8 mouse cellular contexts compared by ENCODE assay signal in genomic region chr2:173586118-173586968, GRCm38 (mm10). TPM values are rescaled to one million over a fixed set of nuclear protein-coding genes. Genes with fewer than 3 reads are reported as not detected.
DNase-seq lines count a peak whose midpoint lies in the region; ATAC-seq and TF ChIP-seq lines count a peak whose summit lies in the region.

No protein-coding gene starts in this region.

- H3K27ac ChIP-seq in embryonic facial prominence, embryonic 13.5 days = 0 out of 2 replicates have a peak overlapping the region, but pooled peaks have one; percentile 22
- H3K27ac ChIP-seq in heart, embryonic 11.5 days (ENCODE audit: low read depth, low read length) = no peak overlapping the region
- H3K27ac ChIP-seq in kidney, embryonic 14.5 days (ENCODE audit: low read depth, low read length) = peak overlapping the region; percentile 13; the same call in 1 of the 2 replicates
- no peak overlapping the region for H3K27ac ChIP-seq in liver, postnatal 0 days (ENCODE audit: low read depth)
- peak overlapping the region; percentile 4; the same call in 1 of the 2 replicates for H3K27ac ChIP-seq in neural tube, embryonic 12.5 days

- ATAC-seq in embryonic facial prominence, embryonic 13.5 days (ENCODE audit: insufficient number of reproducible peaks, insufficient read depth, low FRiP score, low TSS enrichment, low read depth) = no peak
- no peak for ATAC-seq in heart, embryonic 11.5 days (replicated peaks; ENCODE audit: insufficient number of reproducible peaks, low FRiP score, low TSS enrichment)
- ATAC-seq in kidney, embryonic 14.5 days (ENCODE audit: low FRiP score, low TSS enrichment) = 0 out of 2 replicates have a peak, but pooled peaks have one; percentile 48
- peak; percentile 74 for ATAC-seq in liver, postnatal 0 days
- 0 out of 2 replicates have a peak, but pooled peaks have one; percentile 14 for ATAC-seq in neural tube, embryonic 12.5 days (ENCODE audit: low FRiP score, low read depth)

- H3K36me3 ChIP-seq in embryonic facial prominence, embryonic 13.5 days = peaks cover 26% of the 10 kb centered on the region
- H3K36me3 ChIP-seq in heart, embryonic 11.5 days (ENCODE audit: control insufficient read depth, insufficient read depth, low read length) = 0 out of 2 replicates have a peak, but pooled peaks cover 2% of the 10 kb centered on the region
- H3K36me3 ChIP-seq in kidney, embryonic 14.5 days (ENCODE audit: control insufficient read depth, insufficient read depth, low read length) = 0 out of 2 replicates have a peak, but pooled peaks cover 2% of the 10 kb centered on the region
- H3K36me3 ChIP-seq in liver, postnatal 0 days (replicated peaks; ENCODE audit: insufficient read depth, low read length) = no peaks in the 10 kb centered on the region
- H3K36me3 ChIP-seq in neural tube, embryonic 12.5 days = peaks cover 4% of the 10 kb centered on the region; the same call in 1 of the 2 replicates

- H3K9ac ChIP-seq in embryonic facial prominence, embryonic 13.5 days = peak overlapping the region; percentile 58
- H3K9ac ChIP-seq in heart, embryonic 11.5 days (ENCODE audit: low read depth, low read length) = peak overlapping the region; percentile 46; the same call in 1 of the 2 replicates
- H3K9ac ChIP-seq in kidney, embryonic 14.5 days (ENCODE audit: low read depth, low read length) = peak overlapping the region; percentile 51
- no peak overlapping the region for H3K9ac ChIP-seq in liver, postnatal 0 days (replicated peaks)
- peak overlapping the region; percentile 54; the same call in 1 of the 2 replicates for H3K9ac ChIP-seq in neural tube, embryonic 12.5 days

- H3K4me3 ChIP-seq in embryonic facial prominence, embryonic 13.5 days = peak overlapping the region; percentile 44
- H3K4me3 ChIP-seq in heart, embryonic 11.5 days (ENCODE audit: low read depth, low read length) = peak overlapping the region; percentile 48
- peak overlapping the region; percentile 38 for H3K4me3 ChIP-seq in kidney, embryonic 14.5 days (ENCODE audit: low read length)
- peak overlapping the region; percentile 45 for H3K4me3 ChIP-seq in liver, postnatal 0 days (ENCODE audit: low read depth, low read length)
- H3K4me3 ChIP-seq in neural tube, embryonic 12.5 days = peak overlapping the region; percentile 36

- H3K4me2 ChIP-seq in embryonic facial prominence, embryonic 13.5 days = peak overlapping the region; percentile 74
- peak overlapping the region; percentile 78 for H3K4me2 ChIP-seq in heart, embryonic 11.5 days
- H3K4me2 ChIP-seq in kidney, embryonic 14.5 days (replicated peaks; ENCODE audit: low read depth, low read length) = peak overlapping the region; percentile 69
- peak overlapping the region; percentile 75 for H3K4me2 ChIP-seq in liver, postnatal 0 days (ENCODE audit: low read depth, low read length)
- H3K4me2 ChIP-seq in neural tube, embryonic 12.5 days (replicated peaks) = peak overlapping the region; percentile 74

- peaks cover 45% of the 10 kb centered on the region for H3K27me3 ChIP-seq in embryonic facial prominence, embryonic 13.5 days
- H3K27me3 ChIP-seq in heart, embryonic 11.5 days (ENCODE audit: control insufficient read depth, insufficient read depth, low read length) = peaks cover 24% of the 10 kb centered on the region
- peaks cover 16% of the 10 kb centered on the region; the same call in 1 of the 2 replicates for H3K27me3 ChIP-seq in kidney, embryonic 14.5 days (ENCODE audit: control insufficient read depth, insufficient read depth, low read length)
- peaks cover 36% of the 10 kb centered on the region for H3K27me3 ChIP-seq in liver, postnatal 0 days (ENCODE audit: insufficient read depth, low read length)
- peaks cover 17% of the 10 kb centered on the region; the same call in 1 of the 2 replicates for H3K27me3 ChIP-seq in neural tube, embryonic 12.5 days (replicated peaks)

- 0 out of 2 replicates have a peak, but pooled peaks cover 3% of the 10 kb centered on the region for H3K9me3 ChIP-seq in embryonic facial prominence, embryonic 13.5 days
- peaks cover 3% of the 10 kb centered on the region for H3K9me3 ChIP-seq in heart, embryonic 11.5 days (replicated peaks; ENCODE audit: control insufficient read depth, low read length)
- H3K9me3 ChIP-seq in kidney, embryonic 14.5 days (ENCODE audit: control insufficient read depth, low read length) = no peaks in the 10 kb centered on the region; the same call in 1 of the 2 replicates
- no peaks in the 10 kb centered on the region for H3K9me3 ChIP-seq in liver, postnatal 0 days (ENCODE audit: low read length)
- peaks cover 5% of the 10 kb centered on the region; the same call in 1 of the 2 replicates for H3K9me3 ChIP-seq in neural tube, embryonic 12.5 days

- peak; percentile 86 for TF ChIP-seq CTCF in liver, postnatal 0 days (IDR thresholded peaks at IDR 0.05; ENCODE audit: low read depth)

- TF ChIP-seq EP300 in liver, postnatal 0 days (IDR thresholded peaks at IDR 0.05; ENCODE audit: low read depth) = peak; percentile 89

- peaks cover 14% of the 10 kb centered on the region for H3K4me1 ChIP-seq in embryonic facial prominence, embryonic 13.5 days
- H3K4me1 ChIP-seq in heart, embryonic 11.5 days (ENCODE audit: control insufficient read depth, insufficient read depth, low read length) = no peaks in the 10 kb centered on the region
- H3K4me1 ChIP-seq in kidney, embryonic 14.5 days (ENCODE audit: control insufficient read depth, insufficient read depth, low read length) = no peaks in the 10 kb centered on the region; the same call in 1 of the 2 replicates
- H3K4me1 ChIP-seq in liver, postnatal 0 days (ENCODE audit: insufficient read depth) = peaks cover 22% of the 10 kb centered on the region
- H3K4me1 ChIP-seq in neural tube, embryonic 12.5 days = no peaks in the 10 kb centered on the region

- WGBS in embryonic facial prominence, embryonic 13.5 days = under 1% methylated on average over 68 of the region's 68 CpGs
- WGBS in heart, embryonic 11.5 days (ENCODE audit: insufficient replicate concordance) = 1% methylated on average over 68 of the region's 68 CpGs
- under 1% methylated on average over 68 of the region's 68 CpGs for WGBS in kidney, embryonic 14.5 days
- WGBS in liver, postnatal 0 days (ENCODE audit: insufficient replicate concordance) = 1% methylated on average over 68 of the region's 68 CpGs
- WGBS in neural tube, embryonic 12.5 days = under 1% methylated on average over 68 of the region's 68 CpGs

- peak; percentile 67 for DNase-seq in A20 (ENCODE audit: low read depth, low spot score)
- peak; percentile 85 for DNase-seq in adrenal gland, postnatal 25 days
- DNase-seq in liver, postnatal 0 days = peak; percentile 88
- peak; percentile 85 for DNase-seq in testis, postnatal 10 days (ENCODE audit: low spot score)

RNA-seq across cellular contexts. Expression of gene Ankrd60, which starts 8.2 kb away (rescaled TPM):
- not detected in 2 replicates for total RNA-seq in adrenal gland, postnatal 25 days (2021)
- not detected in 2 replicates for polyA plus RNA-seq in embryonic facial prominence, embryonic 13.5 days (2015; fragmentation: Nextera tagmentation; extraction: Ambion mirVana)
- not detected in 2 replicates for polyA plus RNA-seq in heart, embryonic 11.5 days (2014; fragmentation: Nextera tagmentation; extraction: Ambion mirVana)
- polyA plus RNA-seq in kidney, embryonic 14.5 days (2014; fragmentation: Nextera tagmentation; extraction: Ambion mirVana) = not detected in 2 replicates
- not detected in 2 replicates for polyA plus RNA-seq in liver, postnatal 0 days (2015; fragmentation: Nextera tagmentation; extraction: Ambion mirVana)
- not detected in 2 replicates for polyA plus RNA-seq in neural tube, embryonic 12.5 days (2016; fragmentation: Nextera tagmentation; extraction: Ambion mirVana)

Comparison
In these comparisons a context has a peak if more than half of its experiments do, and no peak if none do; other contexts are left out.
1. ATAC-seq: peak in kidney, embryonic 14.5 days (single experiment), liver, postnatal 0 days (single experiment) and neural tube, embryonic 12.5 days (single experiment); none in embryonic facial prominence, embryonic 13.5 days (single experiment) and heart, embryonic 11.5 days (single experiment).
2. H3K27ac ChIP-seq: peak in embryonic facial prominence, embryonic 13.5 days (single experiment), kidney, embryonic 14.5 days (single experiment) and neural tube, embryonic 12.5 days (single experiment); none in heart, embryonic 11.5 days (single experiment) and liver, postnatal 0 days (single experiment).
3. Peak in every context shown above with its lines, with median percentiles within 50 percentile points of each other: DNase-seq, H3K4me2 ChIP-seq and H3K4me3 ChIP-seq.